Mouse (Mus musculus) C2C12 (cell line): Measurements from ENCODE around the gene Bcl2.

Source experiments
- CEBPB ChIP-seq: IDR thresholded peaks from one replicate; pipeline ENCODE4 v1.6.1; 2011; ENCODE audit warnings: low read depth, mild to moderate bottlenecking, control low read depth, moderate library complexity
- CTCF ChIP-seq: IDR thresholded peaks from one replicate; pipeline ENCODE4 v1.5.1; 2011; ENCODE audit not compliant: control insufficient read depth, insufficient read depth, insufficient read length
- MAX ChIP-seq: IDR thresholded peaks from one replicate; pipeline ENCODE4 v1.6.1; 2011; ENCODE audit warnings: mild to moderate bottlenecking, control low read depth
- MYOD1 ChIP-seq: IDR thresholded peaks from one replicate; pipeline ENCODE4 v1.6.1; 2011; ENCODE audit warnings: low read depth; ENCODE audit not compliant: control insufficient read depth, insufficient read length
- MYOG ChIP-seq: IDR thresholded peaks from one replicate; pipeline ENCODE4 v1.6.1; 2011; ENCODE audit not compliant: control insufficient read depth, insufficient read length; ENCODE audit errors: extremely low read depth
- USF1 ChIP-seq: IDR thresholded peaks from one replicate; pipeline ENCODE4 v1.6.1; 2011; ENCODE audit warnings: low read depth, mild to moderate bottlenecking, control low read depth, moderate library complexity

GRCm38 (mm10) chr1:106715111-106716083, 1.3 kb upstream of the Bcl2 start:
- TF ChIP-seq CTCF (no peak), CEBPB (no peak), MYOG (no peak), MYOD1 (no peak), MAX (no peak), USF1 (no peak)
